Mouse (Mus musculus) midbrain, embryonic 10.5 days (tissue): ENCODE results near the gene Fam221b. TPM values are rescaled to one million over a fixed set of nuclear protein-coding genes. Genes with fewer than 3 reads are reported as not detected.
A peak's percentile ranks its signal among the peaks of the same experiment; 100 is the strongest.

Source experiments
- DNase-seq: peaks from one replicate; pipeline ENCODE4 v3.0.0-alpha.2; 2017; ENCODE audit warnings: low spot score
- H3K27ac ChIP-seq: fragments of 300-500 bp; sonication (generic); replicated peaks from 2 replicates; pipeline ENCODE4 v1.5.1; 2016; ENCODE audit warnings: mild to moderate bottlenecking
- H3K27me3 ChIP-seq: fragments of 300-500 bp; sonication (generic); 2 replicates; pipeline ENCODE4 v1.6.1; 2016; ENCODE audit warnings: low read depth, mild to moderate bottlenecking; ENCODE audit not compliant: poor library complexity, severe bottlenecking
- H3K36me3 ChIP-seq: fragments of 300-500 bp; sonication (generic); 2 replicates; pipeline ENCODE4 v1.6.1; 2016; ENCODE audit warnings: mild to moderate bottlenecking, moderate library complexity
- H3K4me1 ChIP-seq: fragments of 300-500 bp; sonication (generic); 2 replicates; pipeline ENCODE4 v1.6.1; 2016
- H3K4me3 ChIP-seq: fragments of 300-500 bp; sonication (generic); 2 replicates; pipeline ENCODE4 v1.5.1; 2016; ENCODE audit warnings: mild to moderate bottlenecking, moderate library complexity
- H3K9me3 ChIP-seq: fragments of 300-500 bp; sonication (generic); replicated peaks from 2 replicates; pipeline ENCODE4 v1.6.1; 2016; ENCODE audit warnings: mild to moderate bottlenecking
- WGBS: fragments of 180-500 bp; shearing (Covaris S2); methylation state at CpG from one replicate; pipeline ENCODE4 v1.1.7; 2016; 5-methylcytosine and 5-hydroxymethylcytosine counted together
- polyA plus RNA-seq: library from polyadenylated mRNA; unstranded; fragments of >200 nt; fragmentation: Nextera tagmentation; extraction: Ambion mirVana; gene quantifications from 2 replicates; pipeline ENCODE4 v1.2.1, GENCODE M21; 2016

The Fam221b gene
- polyA plus RNA-seq, 1 experiment from 2014 or later: 1.6 TPM

- WGBS: 89% methylated on average over 5 of the region's 5 CpGs
- Histone ChIP-seq H3K27me3 (no peaks in the 10 kb centered on the region), H3K36me3 (peaks cover 18% of the 10 kb centered on the region), H3K27ac (no peak overlapping the region), H3K4me1 (peaks cover 4% of the 10 kb centered on the region; the same call in 1 of the 2 replicates), H3K9me3 (no peaks in the 10 kb centered on the region), H3K4me3 (no peak overlapping the region)
- no peak for DNase-seq
These were observed 22.1 kb upstream of the Fam221b start for GRCm38 (mm10) chr4:43691026-43691425.

GRCm38 (mm10) chr4:43690021-43690420 lies 21.1 kb upstream of the Fam221b start:
- Histone ChIP-seq H3K9me3 (no peaks in the 10 kb centered on the region), H3K4me3 (no peak overlapping the region), H3K4me1 (no peaks in the 10 kb centered on the region), H3K27me3 (no peaks in the 10 kb centered on the region), H3K27ac (no peak overlapping the region), H3K36me3 (peaks cover 28% of the 10 kb centered on the region)
- 93% methylated on average over 17 of the region's 17 CpGs for WGBS
- DNase-seq: no peak

- H3K27me3 ChIP-seq: no peaks in the 10 kb centered on the region
- 92% methylated on average over 7 of the region's 7 CpGs for WGBS
- no peak overlapping the region for H3K4me3 ChIP-seq
- no peaks in the 10 kb centered on the region for H3K9me3 ChIP-seq
- H3K36me3 ChIP-seq: peaks cover 54% of the 10 kb centered on the region
- no peak for DNase-seq
- no peak overlapping the region for H3K27ac ChIP-seq
- H3K4me1 ChIP-seq: no peaks in the 10 kb centered on the region
These were observed 10.6 kb upstream of the Fam221b start for GRCm38 (mm10) chr4:43679416-43680043.

- 86% methylated on average over 6 of the region's 6 CpGs for WGBS
- no peak for DNase-seq
- H3K36me3 ChIP-seq: peaks cover 60% of the 10 kb centered on the region
- H3K9me3 ChIP-seq: no peaks in the 10 kb centered on the region
- H3K4me3 ChIP-seq: no peak overlapping the region
- no peaks in the 10 kb centered on the region for H3K4me1 ChIP-seq
- H3K27ac ChIP-seq: no peak overlapping the region
- H3K27me3 ChIP-seq: no peaks in the 10 kb centered on the region
These were observed 9.6 kb upstream of the Fam221b start for GRCm38 (mm10) chr4:43678541-43678940.

- Histone ChIP-seq H3K27me3 (peaks cover 11% of the 10 kb centered on the region), H3K27ac (no peak overlapping the region), H3K36me3 (peaks cover 39% of the 10 kb centered on the region), H3K4me3 (no peak overlapping the region), H3K9me3 (no peaks in the 10 kb centered on the region), H3K4me1 (peaks cover 18% of the 10 kb centered on the region)
- WGBS: 82% methylated on average over 4 of the region's 4 CpGs
- DNase-seq: no peak
These were observed 6.7 kb upstream of the Fam221b start for GRCm38 (mm10) chr4:43675608-43676007.

GRCm38 (mm10) chr4:43674974-43675373 lies 6.0 kb upstream of the Fam221b start:
- peaks cover 24% of the 10 kb centered on the region for H3K4me1 ChIP-seq
- H3K36me3 ChIP-seq: peaks cover 37% of the 10 kb centered on the region
- DNase-seq: no peak
- H3K27me3 ChIP-seq: peaks cover 15% of the 10 kb centered on the region
- H3K27ac ChIP-seq: no peak overlapping the region
- H3K4me3 ChIP-seq: no peak overlapping the region
- 80% methylated on average over 5 of the region's 5 CpGs for WGBS
- H3K9me3 ChIP-seq: no peaks in the 10 kb centered on the region

GRCm38 (mm10) chr4:43673703-43674102 lies 4.8 kb upstream of the Fam221b start:
- Histone ChIP-seq H3K4me1 (peaks cover 32% of the 10 kb centered on the region), H3K36me3 (peaks cover 37% of the 10 kb centered on the region), H3K4me3 (no peak overlapping the region), H3K27me3 (peaks cover 15% of the 10 kb centered on the region), H3K9me3 (no peaks in the 10 kb centered on the region), H3K27ac (no peak overlapping the region)
- no peak for DNase-seq
- WGBS: 80% methylated on average over 8 of the region's 8 CpGs

- Histone ChIP-seq H3K27me3 (peaks cover 31% of the 10 kb centered on the region), H3K9me3 (no peaks in the 10 kb centered on the region), H3K36me3 (peaks cover 24% of the 10 kb centered on the region), H3K27ac (0 out of 2 replicates have a peak overlapping the region, but pooled peaks have one; percentile 49), H3K4me3 (no peak overlapping the region), H3K4me1 (peaks cover 37% of the 10 kb centered on the region)
- WGBS: 3% methylated on average over 2 of the region's 2 CpGs
- peak; percentile 89 for DNase-seq
These were observed 3.1 kb upstream of the Fam221b start for GRCm38 (mm10) chr4:43672070-43672469.

GRCm38 (mm10) chr4:43669428-43669794 lies 466 bp upstream of the Fam221b start:
- Histone ChIP-seq H3K4me1 (peaks cover 43% of the 10 kb centered on the region), H3K4me3 (peak overlapping the region; percentile 82), H3K27me3 (peaks cover 58% of the 10 kb centered on the region), H3K27ac (peak overlapping the region; percentile 93), H3K9me3 (no peaks in the 10 kb centered on the region), H3K36me3 (peaks cover 5% of the 10 kb centered on the region; the same call in 1 of the 2 replicates)
- under 1% methylated on average over 23 of the region's 25 CpGs for WGBS
- DNase-seq: no peak

GRCm38 (mm10) chr4:43666412-43666811 lies 2.5 kb downstream of the Fam221b start:
- H3K36me3 ChIP-seq: no peaks in the 10 kb centered on the region
- H3K4me3 ChIP-seq: no peak overlapping the region
- 31% methylated on average over 4 of the region's 4 CpGs for WGBS
- H3K4me1 ChIP-seq: peaks cover 32% of the 10 kb centered on the region
- peak; percentile 17 for DNase-seq
- no peak overlapping the region for H3K27ac ChIP-seq
- H3K27me3 ChIP-seq: peaks cover 79% of the 10 kb centered on the region
- no peaks in the 10 kb centered on the region for H3K9me3 ChIP-seq

- Histone ChIP-seq H3K4me1 (peaks cover 39% of the 10 kb centered on the region), H3K4me3 (peak overlapping the region; percentile 77), H3K9me3 (no peaks in the 10 kb centered on the region), H3K27ac (0 out of 2 replicates have a peak overlapping the region, but pooled peaks have one; percentile 25), H3K27me3 (peaks cover 28% of the 10 kb centered on the region), H3K36me3 (no peaks in the 10 kb centered on the region)
- no peak for DNase-seq
- 64% methylated on average over 4 of the region's 4 CpGs for WGBS
These were observed 11.8 kb downstream of the Fam221b start for GRCm38 (mm10) chr4:43657146-43657545.

- 2% methylated on average over 34 of the region's 34 CpGs for WGBS
- DNase-seq: peak; percentile 94
- peaks cover 21% of the 10 kb centered on the region for H3K27me3 ChIP-seq
These were observed 12.4 kb downstream of the Fam221b start, which contains the start of gene Hint2 for GRCm38 (mm10) chr4:43656339-43657109. TSS of gene Hint2 (minus strand) at chr4:43656466.

More at GRCm38 (mm10) chr4:43656339-43657109, 12.4 kb downstream of the Fam221b start, which contains the start of gene Hint2:
- H3K4me1 ChIP-seq: peaks cover 39% of the 10 kb centered on the region
- H3K36me3 ChIP-seq: peaks cover 6% of the 10 kb centered on the region
- H3K27ac ChIP-seq: peak within 1 kb of the TSS; percentile 93
- peak within 1 kb of the TSS; percentile 77 for H3K4me3 ChIP-seq
- H3K9me3 ChIP-seq: no peaks in the 10 kb centered on the region
